Comparison of ENCODE assay signal across 8 mouse cellular contexts in genomic region chr6:88841514-88841780, GRCm38 (mm10). TPM values are rescaled to one million over a fixed set of nuclear protein-coding genes. Genes with fewer than 3 reads are reported as not detected.
DNase-seq lines count a peak whose midpoint lies in the region; ATAC-seq and TF ChIP-seq lines count a peak whose summit lies in the region.

No protein-coding gene starts in this region.

- H3K9me3 ChIP-seq in heart, embryonic 14.5 days (ENCODE audit: control insufficient read depth, low read length) = no peaks in the 10 kb centered on the region
- no peaks in the 10 kb centered on the region for H3K9me3 ChIP-seq in G1E (replicated peaks)
- H3K9me3 ChIP-seq in forebrain, embryonic 16.5 days (ENCODE audit: control insufficient read depth, low read length) = no peaks in the 10 kb centered on the region

- peak overlapping the region; percentile 88 for H3K9ac ChIP-seq in heart, embryonic 14.5 days (ENCODE audit: low read length)
- peak overlapping the region; percentile 85 for H3K9ac ChIP-seq in forebrain, embryonic 16.5 days (replicated peaks; ENCODE audit: low read depth, low read length)

- no peaks in the 10 kb centered on the region for H3K27me3 ChIP-seq in heart, embryonic 14.5 days (ENCODE audit: control insufficient read depth, insufficient read depth, low read length)
- H3K27me3 ChIP-seq in G1E (ENCODE audit: insufficient read depth, low read length) = peaks cover 15% of the 10 kb centered on the region
- no peaks in the 10 kb centered on the region for H3K27me3 ChIP-seq in forebrain, embryonic 16.5 days (replicated peaks; ENCODE audit: control insufficient read depth, insufficient read depth, low read length)

- H3K4me3 ChIP-seq in heart, embryonic 14.5 days (ENCODE audit: control insufficient read depth in 1 of 2, insufficient read depth in 1 of 2, low read depth in 1 of 2, low read length in 2 of 2) = peak overlapping the region; percentile 79 to 84
- peak overlapping the region; percentile 97 for H3K4me3 ChIP-seq in G1E (ENCODE audit: low read depth, low read length)
- H3K4me3 ChIP-seq in forebrain, embryonic 16.5 days (replicated peaks; ENCODE audit: low read length) = peak overlapping the region; percentile 81
- peak overlapping the region; percentile 94 for H3K4me3 ChIP-seq in macrophage (ENCODE audit: inconsistent target)

- DNase-seq in heart, adult 18-20 months = no peak
- DNase-seq in G1E (ENCODE audit: low spot score) = no peak
- DNase-seq in gastrocnemius, adult 8-10 months (ENCODE audit: low spot score in 2 of 2) = no peak
- DNase-seq in thymus, postnatal 10 days (ENCODE audit: low spot score in 2 of 2) = no peak

- peak overlapping the region; percentile 73 to 88 for H3K27ac ChIP-seq in heart, embryonic 14.5 days (replicated peaks in 1 of 2; ENCODE audit: control insufficient read depth in 1 of 2, insufficient read depth in 1 of 2, low read depth in 2 of 2, low read length in 2 of 2)
- H3K27ac ChIP-seq in forebrain, embryonic 16.5 days (ENCODE audit: low read length) = peak overlapping the region; percentile 66
- H3K27ac ChIP-seq in macrophage = peak overlapping the region; percentile 67

- peak; percentile 4; the same call in 1 of the 2 replicates for ATAC-seq in heart, embryonic 14.5 days (ENCODE audit: insufficient number of reproducible peaks, insufficient read depth, low FRiP score, low read depth)
- no peak for ATAC-seq in G1E (ENCODE audit: extremely low read depth, insufficient number of reproducible peaks, low FRiP score, poor library complexity, severe bottlenecking)
- peak; percentile 19 for ATAC-seq in forebrain, embryonic 16.5 days
- ATAC-seq in megakaryocyte-erythroid progenitor cell, adult 5-6 weeks (replicated peaks; ENCODE audit: low FRiP score, low TSS enrichment, poor library complexity, severe bottlenecking) = no peak; the same call in 1 of the 2 replicates

- WGBS in heart, embryonic 14.5 days = under 1% methylated on average over 21 of the region's 22 CpGs
- WGBS in forebrain, embryonic 16.5 days = 0% methylated on average over 18 of the region's 22 CpGs
- WGBS in macrophage (ENCODE audit: missing documents) = 0% methylated on average over 22 of the region's 22 CpGs

- peak overlapping the region; percentile 86 for H3K4me2 ChIP-seq in heart, embryonic 14.5 days (ENCODE audit: low read length)
- peak overlapping the region; percentile 97 for H3K4me2 ChIP-seq in forebrain, embryonic 16.5 days (ENCODE audit: low read length)

- H3K79me2 ChIP-seq in macrophage (ENCODE audit: inconsistent target) = peaks cover 17% of the 10 kb centered on the region; the same call in 1 of the 2 replicates

- no peak for TF ChIP-seq CTCF in G1E (IDR thresholded peaks at IDR 0.05; ENCODE audit: low read depth, low read length)

- H3K4me1 ChIP-seq in heart, embryonic 14.5 days (ENCODE audit: control insufficient read depth in 2 of 2, insufficient read depth in 2 of 2, low read length in 2 of 2) = peaks cover 12 to 19% of the 10 kb centered on the region in 2 experiments
- H3K4me1 ChIP-seq in G1E (ENCODE audit: insufficient read depth, low read depth, low read length) = peaks cover 39% of the 10 kb centered on the region
- peaks cover 20% of the 10 kb centered on the region for H3K4me1 ChIP-seq in forebrain, embryonic 16.5 days (replicated peaks; ENCODE audit: control insufficient read depth, insufficient read depth, low read length)

- H3K36me3 ChIP-seq in heart, embryonic 14.5 days (ENCODE audit: control insufficient read depth, insufficient read depth, low read length) = peaks cover 38% of the 10 kb centered on the region
- H3K36me3 ChIP-seq in G1E (replicated peaks) (peaks cover 48% of the 10 kb centered on the region), macrophage (ENCODE audit: inconsistent target) (peaks cover 33% of the 10 kb centered on the region; the same call in 1 of the 2 replicates)
- H3K36me3 ChIP-seq in forebrain, embryonic 16.5 days (ENCODE audit: control insufficient read depth, insufficient read depth) = peaks cover 26% of the 10 kb centered on the region

RNA-seq across cellular contexts. Expression of gene Abtb1, which starts 0.3 kb away (rescaled TPM):
- polyA plus RNA-seq in heart, embryonic 14.5 days (2014; fragmentation: Nextera tagmentation; extraction: Ambion mirVana) = 20.9 and 22.3 TPM in 2 replicates
- 10 to 100 TPM; 22.0 to 25.3 TPM for total RNA-seq in heart, adult 18-20 months (2021)
- 9.6 and 17.5 TPM in 2 replicates for total RNA-seq in G1E (2014; fragmentation: Nextera tagmentation)
- total RNA-seq in G1E (2017) = 40.3 and 50.3 TPM in 2 replicates
- polyA plus RNA-seq in G1E (2012) = 18.0 and 22.2 TPM in 2 replicates
- 44.7 and 47.0 TPM in 2 replicates for polyA plus RNA-seq in forebrain, embryonic 16.5 days (2015; fragmentation: Nextera tagmentation; extraction: Ambion mirVana)
- 100 to 1,000 TPM in 5 of 26 experiments, 10 to 100 TPM in 21; 19.7 to 132 (median 61.4) TPM for total RNA-seq in macrophage (2018; cell fraction: chromatin; rRNA removed)
- 10 to 100 TPM; 13.7 to 42.8 (median 24.3) TPM for total RNA-seq in macrophage (2018; cell fraction: cytosol; rRNA removed)
- total RNA-seq in macrophage (2018; cell fraction: nucleus; rRNA removed) = 10 to 100 TPM; 19.0 to 90.2 (median 43.4) TPM
- 16.1 to 46.0 TPM (median 26.7 TPM) in 3 replicates for polyA plus RNA-seq in macrophage (2018)
- total RNA-seq in megakaryocyte-erythroid progenitor cell, adult 5-6 weeks (2014; fragmentation: Nextera tagmentation) = 16.9 and 47.2 TPM in 2 replicates
- total RNA-seq in megakaryocyte-erythroid progenitor cell, adult 5-6 weeks (2017) = 30.6 and 44.0 TPM in 2 replicates
- total RNA-seq in gastrocnemius, adult 8-10 months (2022) = 10 to 100 TPM; 21.1 to 25.9 (median 22.0) TPM

RNA-seq across cellular contexts. Expression of gene Podxl2, which starts 33.4 kb away (rescaled TPM):
- 49.9 and 51.6 TPM in 2 replicates for polyA plus RNA-seq in heart, embryonic 14.5 days (2014; fragmentation: Nextera tagmentation; extraction: Ambion mirVana)
- total RNA-seq in heart, adult 18-20 months (2021) = 10 to 100 TPM; 15.0 to 18.8 TPM
- total RNA-seq in G1E (2014; fragmentation: Nextera tagmentation) (not detected in 2 replicates), G1E (2017) (0.27 TPM in 1 of 2 replicates, not detected in the other)
- polyA plus RNA-seq in G1E (2012) (0.19 TPM in 1 of 2 replicates, not detected in the other), macrophage (2018) (0.11 TPM in 1 of 3 replicates, not detected in the others)
- polyA plus RNA-seq in forebrain, embryonic 16.5 days (2015; fragmentation: Nextera tagmentation; extraction: Ambion mirVana) = 592 and 647 TPM in 2 replicates
- total RNA-seq in macrophage (2018; cell fraction: chromatin; rRNA removed) = 1 to 10 TPM in 1 of 26 experiments, under 1 TPM in 1, not detected in 24; 0.57 to 2.8 TPM
- under 1 TPM in 3 of 26 experiments, not detected in 23; 0.10 to 0.32 (median 0.24) TPM for total RNA-seq in macrophage (2018; cell fraction: cytosol; rRNA removed)
- under 1 TPM in 1 of 26 experiments, not detected in 25; 0.62 TPM for total RNA-seq in macrophage (2018; cell fraction: nucleus; rRNA removed)
- total RNA-seq in megakaryocyte-erythroid progenitor cell, adult 5-6 weeks (2014; fragmentation: Nextera tagmentation) = 6.6 TPM in 1 of 2 replicates, not detected in the other
- total RNA-seq in megakaryocyte-erythroid progenitor cell, adult 5-6 weeks (2017) = not detected in 2 replicates
- total RNA-seq in gastrocnemius, adult 8-10 months (2022) = 10 to 100 TPM; 66.1 to 68.8 (median 66.9) TPM

RNA-seq across cellular contexts. Expression of gene Mcm2, which starts 57.1 kb away (rescaled TPM):
- 79.2 and 83.9 TPM in 2 replicates for polyA plus RNA-seq in heart, embryonic 14.5 days (2014; fragmentation: Nextera tagmentation; extraction: Ambion mirVana)
- 1 to 10 TPM; 4.7 to 5.6 TPM for total RNA-seq in heart, adult 18-20 months (2021)
- total RNA-seq in G1E (2014; fragmentation: Nextera tagmentation) (146 and 149 TPM in 2 replicates), G1E (2017) (171 and 181 TPM in 2 replicates)
- polyA plus RNA-seq in G1E (2012) (1,259 and 1,797 TPM in 2 replicates), macrophage (2018) (7.5 to 84.8 TPM (median 17.8 TPM) in 3 replicates)
- 60.2 and 64.6 TPM in 2 replicates for polyA plus RNA-seq in forebrain, embryonic 16.5 days (2015; fragmentation: Nextera tagmentation; extraction: Ambion mirVana)
- 10 to 100 TPM in 14 of 26 experiments, 1 to 10 TPM in 12; 1.5 to 28.4 (median 11.7) TPM for total RNA-seq in macrophage (2018; cell fraction: chromatin; rRNA removed)
- total RNA-seq in macrophage (2018; cell fraction: cytosol; rRNA removed) = 10 to 100 TPM in 20 of 26 experiments, 1 to 10 TPM in 6; 8.0 to 18.1 (median 12.9) TPM
- total RNA-seq in macrophage (2018; cell fraction: nucleus; rRNA removed) = 10 to 100 TPM in 10 of 26 experiments, 1 to 10 TPM in 16; 3.3 to 75.8 (median 9.0) TPM
- 175 and 213 TPM in 2 replicates for total RNA-seq in megakaryocyte-erythroid progenitor cell, adult 5-6 weeks (2014; fragmentation: Nextera tagmentation)
- total RNA-seq in megakaryocyte-erythroid progenitor cell, adult 5-6 weeks (2017) = 181 and 236 TPM in 2 replicates
- total RNA-seq in gastrocnemius, adult 8-10 months (2022) = 1 to 10 TPM; 5.9 to 9.6 (median 7.8) TPM

Comparison
In these comparisons a context has a peak if more than half of its experiments do, and no peak if none do; other contexts are left out.
1. ATAC-seq: peak in heart, embryonic 14.5 days (single experiment) and forebrain, embryonic 16.5 days (single experiment); none in G1E (single experiment) and megakaryocyte-erythroid progenitor cell, adult 5-6 weeks (single experiment).
2. RNA of gene Mcm2, which starts 57.1 kb away (total RNA-seq): 175 to 236 TPM in megakaryocyte-erythroid progenitor cell, adult 5-6 weeks and 146 to 181 TPM in G1E; 5.9 to 9.6 TPM in gastrocnemius, adult 8-10 months and 4.7 to 5.6 TPM in heart, adult 18-20 months; every median in the first group is over 10 times any median in the second.
3. Peak in every context shown above with its lines, with median percentiles within 50 percentile points of each other: H3K27ac ChIP-seq and H3K4me3 ChIP-seq.